Mouse (Mus musculus) liver, embryonic 14.5 days (tissue): ENCODE measurements around the gene Fbxo47.

Experiments used
- CTCF ChIP-seq: IDR thresholded peaks from 2 replicates; pipeline ENCODE4 v1.5.1; 2016; ENCODE audit warnings: antibody characterized with exemption, low read depth, control low read depth
- EP300 ChIP-seq: IDR thresholded peaks from 2 replicates; pipeline ENCODE4 v1.6.1; 2016; ENCODE audit warnings: antibody characterized with exemption, low read depth

GRCm38 (mm10) chr11:97839441-97840134 is 44.4 kb downstream of the Fbxo47 start:
- TF ChIP-seq CTCF (no peak), EP300 (no peak)
